Mouse (Mus musculus) gastrocnemius, postnatal 10 days (tissue): ENCODE measurements at regions not wholly inside any gene's neighbourhood (a gene's known extent, or its start where the extent isn't known, plus 50 kb on each side); places are given as distances from the start of the nearest gene placed in this dataset.

Experiments used
- DNase-seq: peaks from one replicate; pipeline ENCODE4 v3.0.0; 2021; ENCODE audit warnings: mixed read lengths

- no peak for DNase-seq
Measured at GRCm38 (mm10) chr9:71358961-71359360, 126.8 kb downstream of the Polr2m start.

- DNase-seq, result no peak
Measured at GRCm38 (mm10) chr9:71355721-71356120, 130.0 kb downstream of the Polr2m start.
